Mouse (Mus musculus): ENCODE results near the gene Isyna1.

Isyna1 gene

GRCm38 (mm10) chr8:70593961-70594609 is at the start of gene Isyna1:
Gene Isyna1, plus strand, starts transcription at chr8:70594373.
- DNase-seq (ENCODE audit: low spot score in 2 of 2), result peak in 1 of 2 experiments; percentile 55

GRCm38 (mm10) chr8:70546412-70546811 is 47.8 kb upstream of the Isyna1 start:
- DNase-seq (ENCODE audit: low spot score in 2 of 2), result no peak

GRCm38 (mm10) chr8:70547762-70548161 is 46.4 kb upstream of the Isyna1 start:
- DNase-seq (ENCODE audit: low spot score in 2 of 2), result no peak

- DNase-seq (ENCODE audit: low spot score in 2 of 2), result no peak
Observed at GRCm38 (mm10) chr8:70549412-70550184, 44.6 kb upstream of the Isyna1 start.

- no peak for DNase-seq (ENCODE audit: low spot score in 2 of 2)
Observed at GRCm38 (mm10) chr8:70551558-70552161, 42.5 kb upstream of the Isyna1 start.

- no peak for DNase-seq (ENCODE audit: low spot score in 2 of 2)
Observed at GRCm38 (mm10) chr8:70552836-70553235, 41.3 kb upstream of the Isyna1 start.

GRCm38 (mm10) chr8:70553740-70554139 is 40.4 kb upstream of the Isyna1 start:
- DNase-seq (ENCODE audit: low spot score in 2 of 2), result no peak

GRCm38 (mm10) chr8:70555079-70555747 is 39.0 kb upstream of the Isyna1 start:
- DNase-seq (ENCODE audit: low spot score in 2 of 2), result no peak

GRCm38 (mm10) chr8:70558334-70558733 is 35.8 kb upstream of the Isyna1 start:
- DNase-seq (ENCODE audit: low spot score in 2 of 2), result no peak

- no peak for DNase-seq (ENCODE audit: low spot score in 2 of 2)
Observed at GRCm38 (mm10) chr8:70558983-70559382, 35.2 kb upstream of the Isyna1 start.

- no peak for DNase-seq (ENCODE audit: low spot score in 2 of 2)
Observed at GRCm38 (mm10) chr8:70560096-70560495, 34.1 kb upstream of the Isyna1 start.

GRCm38 (mm10) chr8:70560564-70560963 is 33.6 kb upstream of the Isyna1 start:
- no peak for DNase-seq (ENCODE audit: low spot score in 2 of 2)

- DNase-seq (ENCODE audit: low spot score in 2 of 2), result no peak
Observed at GRCm38 (mm10) chr8:70561357-70561756, 32.8 kb upstream of the Isyna1 start.

- no peak for DNase-seq (ENCODE audit: low spot score in 2 of 2)
Observed at GRCm38 (mm10) chr8:70561809-70562535, 32.2 kb upstream of the Isyna1 start.

- DNase-seq (ENCODE audit: low spot score in 2 of 2), result no peak
Observed at GRCm38 (mm10) chr8:70562802-70563201, 31.4 kb upstream of the Isyna1 start.

- no peak for DNase-seq (ENCODE audit: low spot score in 2 of 2)
Observed at GRCm38 (mm10) chr8:70563763-70564387, 30.3 kb upstream of the Isyna1 start.

- no peak for DNase-seq (ENCODE audit: low spot score in 2 of 2)
Observed at GRCm38 (mm10) chr8:70564696-70565235, 29.4 kb upstream of the Isyna1 start.

GRCm38 (mm10) chr8:70565561-70565960 is 28.6 kb upstream of the Isyna1 start:
- DNase-seq (ENCODE audit: low spot score in 2 of 2), result no peak

GRCm38 (mm10) chr8:70570360-70570759 is 23.8 kb upstream of the Isyna1 start:
- DNase-seq (ENCODE audit: low spot score in 2 of 2), result no peak

- no peak for DNase-seq (ENCODE audit: low spot score in 2 of 2)
Observed at GRCm38 (mm10) chr8:70570990-70571389, 23.2 kb upstream of the Isyna1 start.

- no peak for DNase-seq (ENCODE audit: low spot score in 2 of 2)
Observed at GRCm38 (mm10) chr8:70574302-70574701, 19.9 kb upstream of the Isyna1 start.

Data from frontal cortex, postnatal 25 days (tissue).